Mouse (Mus musculus) forebrain, embryonic 11.5 days (tissue): Measurements from ENCODE around the gene Trim28. TPM values are rescaled to one million over a fixed set of nuclear protein-coding genes. Genes with fewer than 3 reads are reported as not detected.

Experiments
- ATAC-seq: fragments of 200-750 bp; cut with Nextera tagmentation; replicated peaks from 2 replicates; pipeline ENCODE4 v1.8.0; 2017; ENCODE audit warnings: moderate TSS enrichment; ENCODE audit not compliant: low FRiP score
- DNase-seq: peaks from one replicate; pipeline ENCODE4 v3.0.0-alpha.2; 2017; ENCODE audit warnings: low spot score
- H3K27ac ChIP-seq: fragments of 300-500 bp; sonication (generic); 2 replicates; pipeline ENCODE4 v1.5.1; 2014; ENCODE audit warnings: low read depth, low read length
- H3K27me3 ChIP-seq: fragments of 300-500 bp; sonication (generic); 2 replicates; pipeline ENCODE4 v1.6.1; 2014; ENCODE audit warnings: mild to moderate bottlenecking, low read length, mixed read lengths; ENCODE audit not compliant: control insufficient read depth, insufficient read depth
- H3K36me3 ChIP-seq: fragments of 300-500 bp; sonication (generic); 2 replicates; pipeline ENCODE4 v1.6.1; 2014; ENCODE audit warnings: mild to moderate bottlenecking, low read length, moderate library complexity, mixed read lengths; ENCODE audit not compliant: control insufficient read depth, insufficient read depth
- H3K4me1 ChIP-seq: fragments of 300-500 bp; sonication (generic); replicated peaks from 2 replicates; pipeline ENCODE4 v1.6.1; 2014; ENCODE audit warnings: low read length, mixed read lengths; ENCODE audit not compliant: control insufficient read depth, insufficient read depth
- H3K4me2 ChIP-seq: fragments of 300-500 bp; sonication (generic); 2 replicates; pipeline ENCODE4 v1.6.1; 2014; ENCODE audit warnings: low read depth, mild to moderate bottlenecking, low read length, moderate library complexity, mixed read lengths; ENCODE audit not compliant: severe bottlenecking
- H3K4me3 ChIP-seq: fragments of 300-500 bp; sonication (generic); 2 replicates; pipeline ENCODE4 v1.5.1; 2014; ENCODE audit warnings: low read depth, low read length
- H3K9ac ChIP-seq: fragments of 300-500 bp; sonication (generic); 2 replicates; pipeline ENCODE4 v1.6.1; 2014; ENCODE audit warnings: low read length
- H3K9me3 ChIP-seq: fragments of 300-500 bp; sonication (generic); 2 replicates; pipeline ENCODE4 v1.6.1; 2016; ENCODE audit warnings: low read length, mixed read lengths; ENCODE audit not compliant: control insufficient read depth
- WGBS: fragments of 180-500 bp; shearing (Covaris S2); extraction: QIAGEN DNeasy Blood & Tissue Kit; methylation state at CpG from one replicate; pipeline ENCODE4 v1.1.7; 2014; 5-methylcytosine and 5-hydroxymethylcytosine counted together
- polyA plus RNA-seq: library from polyadenylated mRNA; unstranded; fragments of >200 nt; fragmentation: Nextera tagmentation; extraction: Ambion mirVana; gene quantifications from 2 replicates; pipeline ENCODE4 v1.2.1, GENCODE M21; 2014

Trim28 gene
- 507 and 586 TPM in 2 replicates for polyA plus RNA-seq

DNA sequence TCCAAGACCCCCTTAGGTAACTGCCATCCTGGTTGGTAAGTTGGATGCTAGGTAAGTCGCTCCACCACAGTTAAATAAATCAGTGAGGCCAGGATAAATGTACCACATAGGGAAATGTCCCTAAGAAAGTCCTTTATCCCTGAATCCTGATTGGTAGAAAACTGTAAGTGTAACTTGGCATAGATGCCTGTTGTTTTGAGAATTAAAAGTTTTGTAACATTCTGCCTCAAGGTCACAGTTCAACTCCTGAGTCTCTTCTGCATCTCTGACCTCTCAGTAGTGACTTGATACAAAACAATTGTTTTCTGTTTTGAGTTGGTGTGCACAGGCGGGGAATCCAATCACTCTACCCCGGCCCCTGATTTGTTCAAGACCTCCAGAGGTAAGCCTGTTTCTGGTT is at the start of gene Trim28:
Gene Trim28, plus strand, starts transcription at position 264 of the 400 bp plus-strand sequence.
- no peak for DNase-seq
- WGBS: 89% methylated on average over 3 of the region's 3 CpGs
- H3K4me2 ChIP-seq: no peak within 1 kb of the TSS
- no peak for ATAC-seq
- no peaks in the 10 kb centered on the region for H3K9me3 ChIP-seq
- H3K4me1 ChIP-seq: no peaks in the 10 kb centered on the region
- H3K4me3 ChIP-seq: no peak within 1 kb of the TSS
- no peaks in the 10 kb centered on the region for H3K36me3 ChIP-seq
- H3K27ac ChIP-seq: no peak within 1 kb of the TSS
- H3K9ac ChIP-seq: no peak within 1 kb of the TSS
- no peaks in the 10 kb centered on the region for H3K27me3 ChIP-seq

GRCm38 (mm10) chr7:12949872-12950229 is 49.1 kb upstream of the Trim28 start:
- no peak; the same call in none of the 2 replicates for ATAC-seq
- H3K27me3 ChIP-seq: no peaks in the 10 kb centered on the region
- peak overlapping the region; percentile 64 for H3K4me2 ChIP-seq
- H3K36me3 ChIP-seq: no peaks in the 10 kb centered on the region
- H3K4me3 ChIP-seq: peak overlapping the region; percentile 34
- 0 out of 2 replicates have a peak overlapping the region, but pooled peaks have one; percentile 33 for H3K27ac ChIP-seq
- WGBS: 11% methylated on average over 16 of the region's 16 CpGs
- H3K4me1 ChIP-seq: no peaks in the 10 kb centered on the region; the same call in 1 of the 2 replicates
- H3K9ac ChIP-seq: peak overlapping the region; percentile 56
- no peaks in the 10 kb centered on the region for H3K9me3 ChIP-seq
- no peak for DNase-seq

DNA sequence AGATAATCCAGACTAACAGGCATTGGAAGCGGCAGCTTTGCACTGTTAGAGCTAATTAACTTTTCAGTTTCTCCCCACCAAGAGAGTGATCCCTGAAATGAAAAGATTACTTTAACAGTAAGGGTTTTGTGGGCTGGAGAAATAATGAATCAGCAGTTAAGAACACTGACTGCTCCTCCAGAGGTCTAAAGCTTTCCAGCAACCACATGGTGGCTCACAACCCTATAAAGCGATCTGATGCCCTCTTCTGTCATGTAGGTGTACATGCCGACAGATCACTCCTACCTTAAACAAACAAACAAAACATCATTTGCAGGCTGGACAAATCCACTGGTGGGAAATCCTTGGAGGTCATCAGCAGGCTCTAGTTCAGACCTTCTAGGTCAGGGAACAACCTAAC is 44.0 kb upstream of the Trim28 start:
- ATAC-seq (no peak), DNase-seq (no peak)
- Histone ChIP-seq H3K27me3 (no peaks in the 10 kb centered on the region), H3K9ac (no peak overlapping the region), H3K4me2 (no peak overlapping the region), H3K4me1 (no peaks in the 10 kb centered on the region; the same call in 1 of the 2 replicates), H3K9me3 (no peaks in the 10 kb centered on the region), H3K36me3 (no peaks in the 10 kb centered on the region), H3K27ac (no peak overlapping the region), H3K4me3 (no peak overlapping the region)
- WGBS: 63% methylated on average over 3 of the region's 3 CpGs

DNA sequence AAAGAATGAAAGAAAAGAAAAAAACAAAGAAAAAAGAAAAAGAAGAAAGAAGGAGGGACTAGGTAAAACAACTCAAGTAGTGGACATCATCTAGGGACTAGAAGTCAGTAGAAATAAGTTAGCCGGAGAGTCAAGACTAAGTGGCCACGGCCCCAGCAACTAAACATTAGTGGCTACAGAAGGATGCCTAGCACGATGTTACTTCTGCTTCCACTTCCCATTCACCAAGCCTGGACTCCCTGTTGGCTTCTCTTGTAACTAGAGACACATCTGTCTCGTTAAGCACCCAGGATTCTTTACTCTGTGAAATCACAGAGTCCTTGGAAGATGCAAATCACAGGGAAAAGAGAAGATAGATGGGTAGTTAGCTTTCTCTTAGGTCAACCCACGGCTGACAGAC is 41.4 kb upstream of the Trim28 start:
- no peak overlapping the region for H3K9ac ChIP-seq
- 71% methylated on average over 5 of the region's 5 CpGs for WGBS
- ATAC-seq (no peak), DNase-seq (no peak)
- no peak overlapping the region for H3K4me3 ChIP-seq
- H3K36me3 ChIP-seq: no peaks in the 10 kb centered on the region
- H3K9me3 ChIP-seq: no peaks in the 10 kb centered on the region
- H3K4me2 ChIP-seq: no peak overlapping the region
- no peak overlapping the region for H3K27ac ChIP-seq
- no peaks in the 10 kb centered on the region for H3K4me1 ChIP-seq
- no peaks in the 10 kb centered on the region for H3K27me3 ChIP-seq

DNA sequence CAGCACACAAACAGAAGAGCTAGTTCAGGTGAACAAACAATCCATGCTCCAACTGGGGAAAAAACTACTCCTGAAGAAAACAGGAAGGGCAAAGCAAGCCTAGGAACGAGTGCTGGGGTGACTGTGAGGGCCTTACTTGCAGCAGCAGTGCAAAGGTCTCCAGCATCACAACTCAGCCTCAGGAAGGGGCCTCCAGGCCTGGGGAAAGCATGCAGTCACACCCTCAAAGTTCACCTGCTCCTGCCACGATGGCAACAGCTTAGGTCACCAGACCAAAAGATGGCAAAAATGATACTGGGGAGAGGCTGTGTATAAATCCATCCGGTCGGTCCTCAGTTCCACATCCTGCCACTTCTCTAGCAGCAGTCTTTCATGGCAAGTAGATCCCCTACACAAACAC is 40.0 kb upstream of the Trim28 start:
- ATAC-seq: no peak
- H3K9ac ChIP-seq: no peak overlapping the region
- no peak overlapping the region for H3K27ac ChIP-seq
- no peaks in the 10 kb centered on the region for H3K9me3 ChIP-seq
- 83% methylated on average over 4 of the region's 4 CpGs for WGBS
- no peaks in the 10 kb centered on the region for H3K4me1 ChIP-seq
- no peak overlapping the region for H3K4me2 ChIP-seq
- no peak overlapping the region for H3K4me3 ChIP-seq
- DNase-seq: no peak
- H3K36me3 ChIP-seq: no peaks in the 10 kb centered on the region
- no peaks in the 10 kb centered on the region for H3K27me3 ChIP-seq

DNA sequence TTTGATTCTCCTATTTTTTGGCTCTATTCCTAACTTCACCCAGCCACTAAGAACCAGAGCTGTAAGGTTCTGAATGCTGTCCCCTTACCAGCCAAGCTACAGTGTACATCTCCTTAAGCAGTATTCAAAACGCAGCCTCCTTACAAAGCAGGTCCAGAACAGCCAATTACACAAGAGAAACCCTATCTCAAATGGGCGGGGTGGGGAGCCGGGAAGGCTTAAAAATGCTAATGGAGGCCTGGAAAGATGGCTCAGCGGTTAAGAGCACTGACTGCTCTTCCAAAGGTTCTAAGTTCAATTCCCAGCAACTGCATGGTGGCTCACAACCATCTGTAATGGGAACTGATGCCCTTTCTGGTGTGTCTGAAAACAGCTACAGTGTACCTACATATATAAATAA is 39.2 kb upstream of the Trim28 start:
- H3K27ac ChIP-seq: no peak overlapping the region
- no peaks in the 10 kb centered on the region for H3K27me3 ChIP-seq
- no peak overlapping the region for H3K4me3 ChIP-seq
- no peaks in the 10 kb centered on the region for H3K4me1 ChIP-seq
- no peak overlapping the region for H3K4me2 ChIP-seq
- WGBS: 17% methylated on average over 4 of the region's 4 CpGs
- H3K9me3 ChIP-seq: no peaks in the 10 kb centered on the region
- no peak overlapping the region for H3K9ac ChIP-seq
- ATAC-seq (no peak), DNase-seq (no peak)
- H3K36me3 ChIP-seq: no peaks in the 10 kb centered on the region

DNA sequence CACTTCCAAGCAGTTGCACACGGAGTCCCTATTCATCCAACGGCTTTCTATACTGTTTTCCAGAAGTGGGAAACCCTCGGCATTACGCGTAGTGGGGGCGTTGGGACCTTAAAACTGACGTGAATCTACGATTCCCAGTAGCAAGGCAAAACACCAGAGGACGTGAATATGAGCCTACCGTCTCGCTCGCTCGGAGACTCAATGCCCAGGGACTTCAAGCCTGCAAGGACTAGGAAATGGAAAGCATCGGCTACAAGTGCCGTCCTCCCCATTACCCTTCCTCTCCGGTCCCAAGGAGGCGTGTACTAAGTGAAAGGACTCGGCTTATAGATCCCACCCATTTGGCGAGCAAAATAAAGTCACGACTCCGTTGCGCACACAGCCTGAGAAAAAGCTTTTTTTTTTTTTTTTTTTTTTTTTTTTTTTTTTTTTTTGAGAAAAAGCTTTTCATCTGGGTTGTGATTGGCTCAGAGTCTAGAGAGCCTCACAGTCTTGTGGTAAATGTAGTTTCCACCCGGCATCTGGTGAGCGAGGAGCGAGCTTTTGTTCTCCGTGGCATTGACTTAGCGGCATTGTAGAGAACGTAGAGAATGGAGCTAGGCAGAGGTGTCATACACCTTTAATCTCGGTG is 37.3 kb upstream of the Trim28 start:
- Histone ChIP-seq H3K27ac (peak overlapping the region; percentile 65), H3K9me3 (no peaks in the 10 kb centered on the region), H3K4me3 (peak overlapping the region; percentile 43), H3K4me2 (peak overlapping the region; percentile 53), H3K9ac (peak overlapping the region; percentile 73), H3K4me1 (no peaks in the 10 kb centered on the region), H3K27me3 (no peaks in the 10 kb centered on the region), H3K36me3 (no peaks in the 10 kb centered on the region)
- peak; percentile 73 for DNase-seq
- ATAC-seq: peak; percentile 74
- WGBS: 4% methylated on average over 29 of the region's 29 CpGs

DNA sequence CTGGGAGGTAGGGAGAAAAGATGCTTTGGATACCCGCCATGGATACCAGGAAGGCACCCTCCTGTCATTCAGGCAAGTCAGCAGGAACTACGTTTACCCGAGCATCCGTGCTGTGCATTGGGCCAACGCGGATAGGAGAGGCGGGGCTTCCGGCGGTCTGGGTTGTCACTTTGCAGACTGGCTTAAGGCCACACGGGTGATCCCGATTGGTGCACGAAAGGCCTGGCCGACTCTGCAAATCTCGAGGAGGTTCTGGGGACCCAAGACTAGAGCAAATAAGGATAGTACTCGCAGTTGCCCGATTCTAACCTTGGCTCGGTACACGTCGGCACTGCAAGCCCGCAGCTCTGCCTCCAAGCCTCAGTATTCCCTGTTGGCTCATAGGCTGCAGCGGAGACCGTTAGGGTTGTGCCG is 33.2 kb upstream of the Trim28 start, which contains the start of gene Zfp324:
Gene Zfp324, plus strand, starts transcription at position 161 of the 414 bp plus-strand sequence.
- Histone ChIP-seq H3K36me3 (peaks cover 4% of the 10 kb centered on the region; the same call in 1 of the 2 replicates), H3K4me3 (peak within 1 kb of the TSS; percentile 87), H3K4me2 (peak within 1 kb of the TSS; percentile 94), H3K9me3 (no peaks in the 10 kb centered on the region), H3K4me1 (peaks cover 3% of the 10 kb centered on the region; the same call in 1 of the 2 replicates), H3K27ac (peak within 1 kb of the TSS; percentile 64), H3K9ac (peak within 1 kb of the TSS; percentile 89), H3K27me3 (no peaks in the 10 kb centered on the region)
- DNase-seq: peak; percentile 92
- WGBS: under 1% methylated on average over 23 of the region's 23 CpGs
- ATAC-seq: peak; percentile 91
